Mouse (Mus musculus) heart, postnatal 0 days (tissue): ENCODE measurements around the gene Gemin7.

ENCODE experiments used
- CTCF ChIP-seq: IDR thresholded peaks from 2 replicates; pipeline ENCODE4 v1.5.1; 2016; ENCODE audit warnings: antibody characterized with exemption, control low read depth, low read depth
- EP300 ChIP-seq: IDR thresholded peaks from 2 replicates; pipeline ENCODE4 v1.6.1; 2016; ENCODE audit warnings: antibody characterized with exemption, low read depth

DNA sequence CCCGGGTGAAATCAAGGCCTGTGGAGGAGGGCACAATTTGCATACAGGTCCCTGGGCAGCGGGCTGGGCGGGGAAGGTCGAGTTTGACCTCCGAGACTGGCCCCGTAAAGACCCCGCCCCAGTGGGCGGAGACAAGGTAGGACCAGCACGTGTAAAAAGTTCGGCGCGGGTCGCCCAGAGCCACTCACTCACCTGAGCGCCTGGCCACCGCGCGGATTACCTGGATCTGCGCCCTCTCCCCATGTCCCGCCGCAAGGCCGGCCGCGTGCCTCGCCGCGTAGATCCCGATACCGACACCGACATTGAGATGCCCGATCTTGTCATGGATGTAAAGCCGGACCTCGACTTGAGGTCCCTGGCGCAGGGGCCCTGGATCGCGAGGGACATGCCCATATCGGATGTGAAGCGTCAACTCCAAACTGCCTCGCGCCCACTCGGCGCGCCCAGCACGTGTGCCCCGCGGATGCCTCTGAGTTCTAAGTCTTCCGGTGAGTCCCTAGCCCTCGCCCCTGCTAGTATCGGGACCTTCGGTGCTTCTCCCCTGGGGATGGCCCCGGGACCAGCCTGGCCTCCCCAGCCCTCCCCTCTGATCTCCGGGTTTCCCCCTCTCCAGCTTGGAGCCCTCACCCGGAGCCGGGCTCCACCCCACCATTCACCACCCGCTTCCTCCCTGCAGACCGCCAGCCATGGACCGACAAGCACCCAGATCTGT is at the start of gene Gemin7, which contains the start of gene Zfp296:
- TF ChIP-seq CTCF = no peak
- TF ChIP-seq EP300 = no peak
